Mouse (Mus musculus) thymus, adult 2 months (tissue): ENCODE measurements at regions not wholly inside any gene's neighbourhood (a gene's known extent, or its start where the extent isn't known, plus 50 kb on each side); places are given as distances from the start of the nearest gene placed in this dataset.

Source experiments
- DNase-seq: peaks from one replicate; pipeline ENCODE4 v3.0.0; 2021
- H3K27ac ChIP-seq: fragments of 200-500 bp; 2 replicates; pipeline ENCODE4 v1.5.1; 2012; ENCODE audit warnings: low read length, control low read depth; ENCODE audit not compliant: control insufficient read depth, insufficient read depth
- H3K27me3 ChIP-seq: fragments of 200-500 bp; 2 replicates; pipeline ENCODE4 v1.6.1; 2012; ENCODE audit warnings: mild to moderate bottlenecking, low read length, moderate library complexity, mixed read lengths; ENCODE audit not compliant: control insufficient read depth, insufficient read depth
- H3K36me3 ChIP-seq: fragments of 200-500 bp; 2 replicates; pipeline ENCODE4 v1.6.1; 2012; ENCODE audit warnings: mild to moderate bottlenecking, low read length, moderate library complexity; ENCODE audit not compliant: control insufficient read depth, insufficient read depth
- H3K4me1 ChIP-seq: fragments of 200-500 bp; replicated peaks from 2 replicates; pipeline ENCODE4 v1.6.1; 2012; ENCODE audit warnings: low read length; ENCODE audit not compliant: control insufficient read depth, insufficient read depth
- H3K4me3 ChIP-seq: fragments of 200-500 bp; 2 replicates; pipeline ENCODE4 v1.5.1; 2012; ENCODE audit warnings: mild to moderate bottlenecking, low read length, control low read depth, moderate library complexity; ENCODE audit not compliant: control insufficient read depth, insufficient read depth
- CTCF ChIP-seq: fragments of 200-500 bp; IDR thresholded peaks from 2 replicates; pipeline ENCODE4 v1.5.1; 2012; ENCODE audit warnings: mild to moderate bottlenecking, control low read depth, low read length, moderate library complexity, borderline replicate concordance; ENCODE audit not compliant: control insufficient read depth, poor library complexity, insufficient read depth; ENCODE audit errors: extremely low read depth
- POLR2A ChIP-seq: fragments of 200-500 bp; IDR thresholded peaks from 2 replicates; pipeline ENCODE4 v1.6.1; 2012; ENCODE audit warnings: mild to moderate bottlenecking, low read length, control low read depth, moderate library complexity; ENCODE audit not compliant: control insufficient read depth, poor library complexity, insufficient read depth; ENCODE audit errors: extremely low read depth
- WGBS: fragments of 180-500 bp; shearing (Covaris S2); methylation state at CpG from one replicate; pipeline ENCODE4 v1.1.7; 2018; 5-methylcytosine and 5-hydroxymethylcytosine counted together

- Histone ChIP-seq H3K36me3 (no peaks in the 10 kb centered on the region), H3K27me3 (no peaks in the 10 kb centered on the region), H3K27ac (no peak overlapping the region), H3K4me1 (peaks cover 12% of the 10 kb centered on the region), H3K4me3 (no peak overlapping the region)
- TF ChIP-seq POLR2A (no peak), CTCF (no peak)
- no peak for DNase-seq
- WGBS, result 83% methylated on average over 4 of the region's 4 CpGs
Measured at GRCm38 (mm10) chr15:36362911-36363565, 644.5 kb downstream of the Zfp706 start.

GRCm38 (mm10) chr15:36361522-36362148 is 645.9 kb downstream of the Zfp706 start:
- H3K36me3 ChIP-seq, result no peaks in the 10 kb centered on the region
- H3K27ac ChIP-seq, result no peak overlapping the region
- peaks cover 12% of the 10 kb centered on the region for H3K4me1 ChIP-seq
- H3K27me3 ChIP-seq, result no peaks in the 10 kb centered on the region
- no peak for DNase-seq
- TF ChIP-seq POLR2A, result no peak
- TF ChIP-seq CTCF, result no peak
- WGBS, result 39% methylated on average over 7 of the region's 7 CpGs
- H3K4me3 ChIP-seq, result no peak overlapping the region

- H3K4me1 ChIP-seq, result peaks cover 12% of the 10 kb centered on the region
- TF ChIP-seq CTCF, result no peak
- TF ChIP-seq POLR2A, result no peak
- WGBS, result 60% methylated on average over 14 of the region's 14 CpGs
- DNase-seq, result no peak
- peak overlapping the region; percentile 37; the same call in 1 of the 2 replicates for H3K27ac ChIP-seq
- H3K27me3 ChIP-seq, result no peaks in the 10 kb centered on the region
- H3K36me3 ChIP-seq, result no peaks in the 10 kb centered on the region
- H3K4me3 ChIP-seq, result no peak overlapping the region
Measured at GRCm38 (mm10) chr15:36360694-36361521, 646.7 kb downstream of the Zfp706 start.

- no peaks in the 10 kb centered on the region for H3K27me3 ChIP-seq
- no peak overlapping the region for H3K4me3 ChIP-seq
- no peak overlapping the region for H3K27ac ChIP-seq
- DNase-seq, result no peak
- 0 out of 2 replicates have a peak, but pooled peaks cover 3% of the 10 kb centered on the region for H3K4me1 ChIP-seq
- no peaks in the 10 kb centered on the region for H3K36me3 ChIP-seq
- no peak for TF ChIP-seq POLR2A
- 98% methylated on average over 9 of the region's 9 CpGs for WGBS
Measured at GRCm38 (mm10) chr15:36355851-36356250, 651.7 kb downstream of the Zfp706 start.

GRCm38 (mm10) chr15:36354545-36354944 is 653.0 kb downstream of the Zfp706 start:
- Histone ChIP-seq H3K27ac (no peak overlapping the region), H3K4me1 (no peaks in the 10 kb centered on the region), H3K4me3 (no peak overlapping the region), H3K27me3 (no peaks in the 10 kb centered on the region), H3K36me3 (no peaks in the 10 kb centered on the region)
- no peak for DNase-seq
- TF ChIP-seq POLR2A, result no peak
- no peak for TF ChIP-seq CTCF
- WGBS, result 65% methylated on average over 6 of the region's 6 CpGs

GRCm38 (mm10) chr15:36353793-36354192 is 653.8 kb downstream of the Zfp706 start:
- 96% methylated on average over 3 of the region's 3 CpGs for WGBS
- H3K4me1 ChIP-seq, result no peaks in the 10 kb centered on the region
- TF ChIP-seq POLR2A, result no peak
- no peak for TF ChIP-seq CTCF
- H3K36me3 ChIP-seq, result no peaks in the 10 kb centered on the region
- no peak overlapping the region for H3K4me3 ChIP-seq
- no peaks in the 10 kb centered on the region for H3K27me3 ChIP-seq
- DNase-seq, result no peak
- H3K27ac ChIP-seq, result no peak overlapping the region

- DNase-seq, result no peak
- Histone ChIP-seq H3K4me3 (no peak overlapping the region), H3K36me3 (no peaks in the 10 kb centered on the region), H3K27ac (no peak overlapping the region), H3K4me1 (no peaks in the 10 kb centered on the region), H3K27me3 (no peaks in the 10 kb centered on the region)
- no peak for TF ChIP-seq CTCF
- no peak for TF ChIP-seq POLR2A
- 89% methylated on average over 1 of the region's 1 CpGs for WGBS
Measured at GRCm38 (mm10) chr15:36352929-36353328, 654.6 kb downstream of the Zfp706 start.
